ENCODE assay signal across 13 mouse cellular contexts in the genomic region with DNA sequence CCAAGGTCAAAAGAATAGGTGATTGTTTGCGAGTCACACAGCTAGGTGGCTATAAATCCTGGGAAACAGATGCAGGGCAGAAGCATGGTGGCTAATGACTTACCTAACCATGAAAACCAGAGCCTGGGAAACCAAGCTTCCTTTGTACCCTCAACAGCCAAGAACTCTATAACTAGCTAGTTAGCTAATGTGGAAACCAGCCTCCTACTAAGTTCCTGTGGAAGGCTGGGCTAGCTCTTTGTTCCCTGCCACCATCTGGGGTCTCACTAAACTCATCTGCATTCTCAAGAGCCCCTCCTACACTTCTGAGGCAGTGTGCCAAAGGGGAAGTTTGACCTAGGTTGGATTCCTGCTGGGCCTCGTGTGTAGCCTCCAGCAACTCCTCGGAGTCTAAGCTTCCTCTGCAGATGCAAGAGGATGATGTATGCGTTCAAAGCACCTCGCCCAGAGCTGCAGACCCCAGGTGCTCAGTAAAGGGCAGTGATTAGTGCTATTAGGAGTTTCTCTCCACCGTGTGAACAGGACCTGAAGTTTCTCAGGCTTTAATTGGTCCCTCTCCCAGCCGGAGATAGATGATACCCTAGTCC.
DNase-seq lines count a peak whose midpoint lies in the region; ATAC-seq lines count a peak whose summit lies in the region.
"Had no signal": no experiment of that assay in that cellular context is flagged by ENCODE, and none has a peak within 500 bp of the region (broad histone marks: within the 10 kb centered on the region; RNA-seq: fewer than 3 reads in every experiment).

No protein-coding gene starts in this region.

- no peak for ATAC-seq in lung, embryonic 15.5 days (ENCODE audit: borderline replicate concordance, extremely low read depth, low FRiP score, low TSS enrichment)
- ATAC-seq in forebrain, embryonic 12.5 days (ENCODE audit: low FRiP score), result peak; percentile 45; the same call in 1 of the 2 replicates
- ATAC-seq in neural tube, embryonic 12.5 days (ENCODE audit: low FRiP score, low read depth), result peak; percentile 63
- ATAC-seq: inflammation-experienced regulatory T-cells, adult 6 months had no signal

- no peak overlapping the region for H3K9ac ChIP-seq in lung, embryonic 15.5 days
- H3K9ac ChIP-seq in forebrain, embryonic 12.5 days, result no peak overlapping the region
- no peak overlapping the region for H3K9ac ChIP-seq in neural tube, embryonic 12.5 days
- H3K9ac ChIP-seq: liver, embryonic 14.5 days had no signal

- intact Hi-C loops in heart, postnatal 25 days (cut with DNase I), result no loop called here

- 53% methylated on average over 7 of the region's 7 CpGs for WGBS in lung, embryonic 15.5 days
- 30% methylated on average over 7 of the region's 7 CpGs for WGBS in forebrain, embryonic 12.5 days
- 27% methylated on average over 7 of the region's 7 CpGs for WGBS in limb, embryonic 10.5 days
- 16% methylated on average over 7 of the region's 7 CpGs for WGBS in neural tube, embryonic 12.5 days

- H3K4me1 ChIP-seq in lung, embryonic 15.5 days, result peaks cover 14% of the 10 kb centered on the region; the same call in 1 of the 2 replicates
- peaks cover 21% of the 10 kb centered on the region for H3K4me1 ChIP-seq in forebrain, embryonic 12.5 days
- peaks cover 25% of the 10 kb centered on the region for H3K4me1 ChIP-seq in limb, embryonic 10.5 days
- H3K4me1 ChIP-seq in neural tube, embryonic 12.5 days, result peaks cover 17% of the 10 kb centered on the region

- no peak for DNase-seq in lung, postnatal 4 days
- peak; percentile 53 for DNase-seq in limb, embryonic 10.5 days (ENCODE audit: low spot score)
- DNase-seq in cerebellum, adult 9-10 months, result no peak
- DNase-seq in heart, postnatal 25 days (ENCODE audit: low spot score), result no peak
- DNase-seq in cerebellum, postnatal 25 days, result no peak
- DNase-seq: heart, adult 2 months; layer of hippocampus, adult 9-11 months; right cerebral cortex, postnatal 14 days had no signal

- H3K36me3 ChIP-seq in lung, embryonic 15.5 days, result peaks cover 17% of the 10 kb centered on the region
- H3K36me3 ChIP-seq in forebrain, embryonic 12.5 days (replicated peaks), result peaks cover 49% of the 10 kb centered on the region
- H3K36me3 ChIP-seq in limb, embryonic 10.5 days, result peaks cover 73% of the 10 kb centered on the region
- H3K36me3 ChIP-seq in neural tube, embryonic 12.5 days, result peaks cover 28% of the 10 kb centered on the region

- H3K27ac ChIP-seq in lung, embryonic 15.5 days, result 0 out of 2 replicates have a peak overlapping the region, but pooled peaks have one; percentile 27
- peak overlapping the region; percentile 63 for H3K27ac ChIP-seq in forebrain, embryonic 12.5 days
- H3K27ac ChIP-seq in limb, embryonic 10.5 days, result peak overlapping the region; percentile 81
- H3K27ac ChIP-seq in neural tube, embryonic 12.5 days, result no peak overlapping the region
- H3K27ac ChIP-seq: heart, adult 2 months; liver, embryonic 14.5 days had no signal

- no peaks in the 10 kb centered on the region for H3K27me3 ChIP-seq in lung, embryonic 15.5 days
- no peaks in the 10 kb centered on the region for H3K27me3 ChIP-seq in forebrain, embryonic 12.5 days
- H3K27me3 ChIP-seq in limb, embryonic 10.5 days (ENCODE audit: low read depth, poor library complexity, severe bottlenecking), result no peaks in the 10 kb centered on the region
- H3K27me3 ChIP-seq in neural tube, embryonic 12.5 days (replicated peaks), result no peaks in the 10 kb centered on the region

- no peak overlapping the region for H3K4me2 ChIP-seq in lung, embryonic 15.5 days
- no peak overlapping the region for H3K4me2 ChIP-seq in forebrain, embryonic 12.5 days
- H3K4me2 ChIP-seq in neural tube, embryonic 12.5 days (replicated peaks), result no peak overlapping the region

- no peaks in the 10 kb centered on the region for H3K9me3 ChIP-seq in lung, embryonic 15.5 days
- no peaks in the 10 kb centered on the region for H3K9me3 ChIP-seq in forebrain, embryonic 12.5 days
- H3K9me3 ChIP-seq in limb, embryonic 10.5 days (replicated peaks), result no peaks in the 10 kb centered on the region
- H3K9me3 ChIP-seq in neural tube, embryonic 12.5 days, result no peaks in the 10 kb centered on the region

- no peak overlapping the region for H3K4me3 ChIP-seq in lung, embryonic 15.5 days
- no peak overlapping the region for H3K4me3 ChIP-seq in forebrain, embryonic 12.5 days (replicated peaks)
- H3K4me3 ChIP-seq in limb, embryonic 10.5 days, result no peak overlapping the region
- H3K4me3 ChIP-seq in neural tube, embryonic 12.5 days, result no peak overlapping the region
- H3K4me3 ChIP-seq: heart, adult 2 months had no signal
